Mouse (Mus musculus): ENCODE results near the gene Cdk13.

The Cdk13 gene

DNA sequence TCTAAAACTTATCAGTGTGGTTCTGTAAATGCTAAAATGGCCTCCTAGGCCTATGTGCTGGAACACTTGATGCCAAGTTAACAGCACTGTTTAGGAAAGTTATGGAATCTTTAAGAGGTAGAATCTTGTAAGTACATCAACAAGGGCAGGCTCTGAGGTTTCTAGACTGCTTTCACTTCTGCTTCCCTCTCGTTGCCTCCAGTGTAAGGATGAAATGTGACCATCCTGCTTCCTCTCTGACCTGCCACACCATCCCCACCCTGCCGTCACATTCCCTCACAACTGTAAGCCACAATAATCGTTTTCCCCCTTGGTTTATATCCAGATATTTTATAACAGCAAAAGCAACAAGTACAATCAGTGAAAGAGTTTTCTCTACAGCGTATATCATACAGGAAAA, 49.9 kb downstream of the Cdk13 start:
- DNase-seq = no peak

DNA sequence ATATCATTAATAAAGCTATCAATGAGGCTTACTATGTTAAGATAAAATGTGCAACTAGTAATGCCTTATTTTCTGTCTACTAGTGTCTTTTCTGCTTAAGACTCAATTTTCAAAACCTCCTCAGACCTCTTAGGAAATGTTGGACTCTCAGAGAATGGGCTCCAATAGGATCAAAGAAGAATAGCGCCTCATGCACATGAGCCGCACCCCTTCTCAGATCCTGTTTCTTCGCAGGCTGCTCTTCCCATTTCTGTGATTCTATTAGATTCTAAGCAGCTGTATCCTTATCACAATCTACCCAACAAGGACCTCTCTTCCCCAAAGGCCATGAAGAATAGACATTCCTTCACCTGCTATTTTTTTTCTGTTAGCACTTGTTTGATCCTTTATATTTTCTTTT, 76.1 kb downstream of the Cdk13 start:
- DNase-seq = no peak

DNA sequence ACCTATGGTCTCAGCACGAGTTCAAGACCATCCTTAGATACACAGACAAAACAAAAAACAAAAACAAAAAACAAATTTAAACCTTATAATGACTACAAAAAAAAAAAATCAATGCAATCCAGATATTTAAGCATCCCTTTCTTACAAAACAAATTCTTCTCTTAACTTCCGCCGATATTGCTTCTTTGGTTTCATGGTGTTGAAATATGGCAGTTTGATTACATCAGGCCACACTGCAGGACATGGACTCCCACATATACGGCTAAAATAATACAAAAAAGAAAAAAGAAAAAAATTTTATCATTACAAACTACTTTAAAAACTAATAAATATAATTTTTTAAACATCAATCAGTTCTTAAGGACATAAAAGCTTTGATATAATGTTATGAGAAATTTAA, 77.0 kb downstream of the Cdk13 start:
- no peak for DNase-seq

DNA sequence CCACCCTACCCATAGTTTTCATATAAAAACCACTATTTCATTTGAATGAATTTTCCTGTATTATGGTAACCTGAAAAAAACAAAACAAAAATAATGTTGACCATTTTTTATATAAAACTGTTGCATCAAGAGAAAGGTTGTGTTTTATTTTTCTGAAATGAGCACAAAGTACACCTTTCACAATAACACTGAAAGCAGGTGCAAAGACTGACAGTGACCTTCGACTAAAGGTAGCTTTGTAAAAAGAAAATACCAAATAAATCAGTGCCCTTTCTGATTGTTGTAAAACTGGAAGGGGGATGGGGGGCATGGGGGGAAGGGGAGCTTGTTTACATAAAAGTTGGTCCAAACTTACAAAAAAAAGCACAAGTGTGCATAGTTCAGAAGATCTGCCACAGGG, 87.5 kb downstream of the Cdk13 start:
- DNase-seq = no peak

DNA sequence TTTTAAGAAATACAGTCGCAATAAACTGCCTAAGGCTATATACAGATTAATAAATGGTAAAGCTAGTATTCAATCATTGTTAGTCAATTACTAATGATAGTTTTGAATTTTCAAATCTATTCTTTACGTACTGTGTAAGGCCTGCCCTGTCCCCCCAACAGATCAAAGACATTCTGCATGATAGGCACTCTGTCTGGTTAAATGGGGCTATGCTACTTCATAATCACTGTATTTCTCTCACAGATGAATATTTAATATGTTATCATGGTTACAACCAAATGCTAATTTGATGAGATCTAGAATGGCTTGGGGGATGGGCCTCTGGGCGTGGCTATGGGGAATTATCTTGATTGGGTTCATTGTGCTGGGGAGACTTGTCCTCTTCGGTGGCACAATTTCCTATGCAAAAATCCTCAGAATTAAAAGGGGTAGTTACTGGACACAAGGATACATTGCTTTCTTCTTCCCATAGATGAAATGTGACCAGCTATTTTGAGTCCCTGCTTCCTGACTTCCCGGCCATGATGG, 96.0 kb downstream of the Cdk13 start:
- DNase-seq = no peak

DNA sequence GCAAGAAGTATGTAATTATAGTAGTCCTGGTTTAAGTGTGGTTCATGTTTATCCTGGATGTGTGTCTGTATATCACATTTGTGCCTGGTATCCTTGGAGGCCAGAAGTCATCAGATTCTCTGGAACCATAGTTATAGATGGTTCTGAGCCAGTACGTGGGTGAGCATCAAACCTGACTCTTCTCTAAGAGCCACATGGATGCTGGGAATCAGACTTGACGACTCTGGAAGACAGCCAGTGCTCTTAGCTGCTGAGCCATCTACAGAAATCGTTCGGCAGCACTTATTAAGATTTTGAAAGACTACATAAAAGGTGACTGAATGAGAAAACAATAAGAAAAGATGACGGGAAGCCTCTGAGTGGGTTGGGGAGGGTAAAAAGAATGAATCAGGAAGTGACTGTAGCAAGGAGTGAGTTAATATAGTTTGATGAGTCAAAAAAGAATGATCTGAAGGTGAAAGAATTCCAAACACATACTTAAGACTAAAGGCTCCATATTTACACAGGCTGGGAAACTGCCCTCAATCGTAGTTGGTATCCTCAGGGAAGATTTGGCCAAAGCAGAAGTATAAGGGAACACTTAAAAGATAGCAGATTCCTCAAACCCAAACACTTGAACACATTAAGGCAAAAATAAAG, 99.6 kb downstream of the Cdk13 start:
- no peak for DNase-seq

DNA sequence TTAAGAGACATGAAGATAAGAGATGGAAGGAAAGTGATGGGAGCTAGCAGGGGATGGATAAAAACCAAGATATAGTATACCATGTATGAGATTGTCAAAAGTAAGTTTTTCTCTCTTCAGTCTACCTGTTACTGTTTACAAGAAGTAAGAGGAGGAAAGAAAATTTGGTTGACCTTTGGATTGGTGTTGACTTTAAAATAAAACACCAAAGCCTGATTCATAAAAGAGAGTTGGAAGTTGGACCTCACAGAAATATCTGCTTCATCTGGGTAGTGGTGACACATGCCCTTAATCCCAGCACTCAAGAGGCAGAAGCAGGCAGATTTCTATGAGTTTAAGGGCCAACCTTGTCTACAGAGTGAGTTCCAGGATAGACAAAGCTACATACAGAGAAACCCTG, 102.6 kb downstream of the Cdk13 start:
- no peak for DNase-seq

DNA sequence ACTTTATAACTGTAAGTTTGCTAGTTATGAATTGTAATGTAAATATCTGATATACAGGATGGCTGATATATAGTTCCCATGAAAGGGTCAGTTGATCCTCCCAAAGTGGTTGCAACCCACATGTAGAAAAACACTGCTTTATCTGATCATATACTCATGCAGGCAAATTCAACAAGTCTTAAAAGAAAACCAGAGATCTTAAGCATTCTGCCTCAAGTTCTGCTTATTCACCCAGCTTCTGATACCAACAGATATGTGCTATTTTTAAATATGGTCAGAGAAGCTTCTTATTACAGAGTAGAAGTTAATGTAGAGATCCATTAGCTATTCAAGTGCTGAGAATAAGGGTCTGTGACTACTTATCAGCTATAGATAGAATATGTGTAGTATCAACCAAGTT, 103.6 kb downstream of the Cdk13 start:
- no peak for DNase-seq

DNA sequence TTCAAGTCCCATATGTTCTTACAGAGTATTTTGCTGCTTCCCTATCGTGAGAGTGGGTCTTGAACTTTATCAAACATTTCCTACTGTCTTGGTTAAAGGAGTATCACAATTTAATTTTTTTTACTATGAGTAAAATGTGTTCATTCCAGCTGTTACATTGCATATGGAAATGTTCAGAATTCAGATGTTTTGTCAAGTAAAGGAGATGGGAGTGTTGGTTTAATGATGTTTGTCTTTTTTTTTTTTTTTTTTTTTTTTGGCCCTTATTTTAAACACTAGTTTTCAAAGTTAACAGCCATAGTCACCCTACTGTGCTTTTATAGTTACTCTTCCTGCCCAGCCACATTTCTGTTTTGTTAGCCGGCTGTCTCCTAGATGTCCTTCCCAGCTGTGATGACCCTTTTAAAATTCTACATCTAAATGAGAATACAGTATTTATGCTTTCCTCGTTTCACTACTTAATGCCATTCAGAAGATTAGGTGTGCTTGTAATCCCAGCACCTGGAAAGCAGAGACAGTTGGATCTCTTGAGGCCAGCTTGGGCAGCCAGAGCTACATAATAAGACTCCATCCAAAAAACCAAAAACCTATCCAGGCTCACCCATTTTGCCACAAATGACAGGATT, 104.7 kb downstream of the Cdk13 start:
- DNase-seq = no peak

DNA sequence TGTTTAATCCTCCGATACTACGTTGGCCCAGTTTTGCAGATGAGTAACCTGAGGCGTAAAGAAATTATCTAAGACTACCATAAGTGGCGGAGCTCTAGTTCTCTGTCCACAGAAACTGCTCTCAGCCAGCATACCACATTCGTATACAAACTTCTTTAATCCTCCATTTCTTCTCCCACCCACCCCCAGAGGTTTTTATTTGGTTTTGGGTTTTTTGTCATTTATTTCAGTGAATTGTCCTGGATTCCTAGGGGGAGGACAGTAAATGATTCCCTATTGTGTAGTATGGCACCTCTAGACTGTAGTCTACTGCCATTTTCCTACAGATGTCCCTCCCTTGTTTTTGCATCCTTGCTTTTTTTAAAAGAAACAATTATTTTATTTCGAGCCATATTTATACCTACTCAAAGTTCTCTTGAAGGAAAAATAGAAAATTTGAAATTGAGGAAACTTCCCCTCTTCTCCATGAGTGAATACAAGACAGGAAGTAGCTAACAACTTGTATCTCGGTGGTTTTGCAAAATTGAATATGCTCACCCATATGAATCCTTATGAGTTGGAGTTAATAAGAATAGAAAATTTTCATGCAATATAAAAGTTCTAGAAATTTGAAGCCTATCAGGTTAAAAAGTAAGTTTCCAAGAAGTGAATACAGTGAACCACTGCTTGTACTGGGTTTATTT, 108.9 kb downstream of the Cdk13 start:
- DNase-seq = no peak

DNA sequence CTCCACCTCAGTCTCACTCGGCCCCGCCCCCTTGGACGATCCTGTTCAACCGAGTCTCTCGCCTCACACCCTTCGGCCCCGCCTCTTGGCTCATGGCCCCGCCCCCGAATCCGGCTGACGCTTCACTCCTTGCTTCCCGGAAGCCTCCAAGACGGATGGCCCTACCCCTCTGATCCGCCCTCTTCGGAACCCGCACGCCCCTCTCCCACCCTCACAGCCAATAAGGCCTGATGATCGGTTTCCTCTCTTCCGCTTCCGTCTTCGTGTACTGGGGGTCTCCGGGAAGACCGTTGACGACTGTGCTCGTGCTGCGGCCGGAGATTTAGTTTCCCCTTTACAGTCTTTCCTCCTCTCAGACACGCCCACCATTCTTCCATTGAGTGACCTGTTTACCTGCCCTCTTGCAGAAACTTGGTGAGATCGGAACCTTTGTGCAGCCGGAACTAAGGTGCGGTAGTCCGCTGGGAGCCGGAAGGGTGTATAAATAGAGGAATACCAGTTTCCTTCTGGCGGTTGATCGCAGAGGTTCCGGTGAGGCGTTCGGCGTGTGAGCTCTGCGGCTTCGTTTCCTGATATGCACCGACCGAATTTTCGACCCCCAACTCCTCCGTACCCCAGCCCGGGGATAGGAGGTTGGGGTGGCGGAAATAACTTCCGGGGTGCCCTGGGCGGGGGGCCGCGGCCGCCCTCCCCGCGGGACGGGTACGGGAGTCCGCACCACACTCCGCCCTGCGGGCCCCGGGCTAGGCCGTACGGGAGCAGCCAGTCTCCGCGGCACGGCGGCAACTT, 109.8 kb downstream of the Cdk13 start, which contains the start of the genes Mplkip and Sugct:
Gene Mplkip (plus strand): TSS at position 282 of the 789 bp plus-strand sequence.
Gene Sugct (minus strand): TSS at position 643 of the 789 bp plus-strand sequence.
- peak; percentile 100 for DNase-seq

DNA sequence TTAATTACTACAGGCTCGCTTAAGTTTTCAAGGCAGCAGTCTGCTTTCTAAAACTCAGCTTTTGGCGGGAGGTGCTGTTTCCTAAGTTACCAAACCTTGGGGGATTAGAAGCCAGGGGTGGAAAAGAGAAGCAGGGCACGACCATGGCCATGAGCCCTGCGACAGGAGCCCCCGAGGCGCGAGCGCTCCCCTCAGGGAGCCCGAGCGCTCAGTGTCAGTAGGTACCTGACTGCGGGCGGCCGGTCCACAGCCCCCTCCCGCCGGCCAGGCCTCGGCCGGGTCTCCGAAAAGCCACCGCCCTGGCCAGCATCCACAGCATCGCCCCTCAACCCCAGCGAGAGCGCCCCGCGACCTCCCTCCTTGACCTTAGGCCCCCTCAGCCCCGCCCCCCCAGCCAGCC, 110.5 kb downstream of the Cdk13 start:
- DNase-seq = no peak

DNA sequence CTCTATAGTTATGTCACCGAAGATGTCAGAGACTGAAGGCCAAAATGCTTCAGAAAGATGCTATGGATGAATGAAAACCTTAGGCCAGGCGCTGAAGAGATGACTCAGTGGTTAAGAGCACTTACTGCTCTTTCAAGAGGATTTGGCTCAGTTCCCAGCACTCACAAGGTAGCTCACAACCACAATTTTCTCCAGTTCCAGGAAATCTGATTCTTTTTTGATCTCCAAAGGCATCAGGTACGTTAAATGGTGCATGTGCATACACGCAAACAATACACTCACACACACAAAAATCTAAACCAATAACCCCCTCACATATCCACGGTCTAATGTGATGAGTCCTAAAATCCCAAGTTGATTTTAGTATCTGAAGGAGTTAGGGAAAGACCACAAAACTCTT, 111.1 kb downstream of the Cdk13 start:
- DNase-seq = peak; percentile 20

DNA sequence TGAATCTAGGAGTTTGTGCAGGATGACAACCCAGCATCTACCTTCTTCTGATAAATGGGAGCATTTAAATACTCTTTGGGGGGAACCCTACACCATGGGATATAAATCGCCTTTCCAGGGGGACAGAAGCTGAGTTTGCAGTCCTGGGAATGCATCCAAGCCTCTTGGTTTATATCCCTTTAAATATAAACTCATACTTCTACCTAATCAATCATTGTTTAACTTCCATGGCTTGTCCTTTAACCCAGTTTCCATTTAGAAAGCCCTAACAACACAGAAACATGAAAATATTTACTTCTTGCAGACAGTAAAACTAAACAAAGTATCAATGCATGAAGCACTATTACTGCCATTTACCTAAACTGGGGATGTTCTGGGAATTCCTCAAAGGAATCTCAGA, 113.5 kb downstream of the Cdk13 start:
- DNase-seq = no peak

DNA sequence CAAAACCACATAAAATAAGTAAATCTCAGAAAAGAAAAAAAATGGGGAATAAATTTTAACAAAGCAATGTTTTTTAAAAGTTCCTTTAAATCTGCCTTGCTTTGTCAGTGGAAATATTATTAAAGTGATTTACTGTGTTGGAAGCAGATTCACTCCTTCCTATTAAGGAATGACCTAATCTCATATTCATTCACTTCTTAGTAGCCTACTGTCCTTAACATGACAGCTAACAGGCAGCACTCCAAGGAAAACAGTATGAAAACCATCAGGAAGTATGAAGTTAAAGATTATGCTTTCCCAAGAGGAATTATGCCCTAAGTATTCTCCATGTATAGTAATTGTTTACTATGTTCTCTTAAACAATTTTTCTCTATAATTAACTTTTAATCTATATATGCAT, 114.2 kb downstream of the Cdk13 start:
- no peak for DNase-seq

DNA sequence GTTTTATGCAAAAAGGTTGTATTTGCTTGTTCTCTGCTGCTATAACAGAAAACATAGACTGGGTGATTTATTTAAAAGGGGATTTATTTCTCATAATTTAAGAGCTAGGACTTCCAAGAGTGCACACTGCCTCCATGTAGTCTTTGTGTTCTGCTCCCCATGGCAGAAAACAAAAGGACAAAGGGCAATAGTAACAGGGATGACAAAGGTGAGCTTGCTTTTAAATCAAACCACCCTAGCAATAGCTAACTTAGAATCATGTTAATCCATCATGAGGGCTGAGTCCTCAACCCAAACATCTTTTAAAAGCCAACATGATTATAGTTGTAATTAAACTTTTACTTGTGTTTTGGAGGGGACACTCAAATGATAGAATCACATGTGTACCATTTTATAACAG, 115.4 kb downstream of the Cdk13 start:
- DNase-seq = no peak

DNA sequence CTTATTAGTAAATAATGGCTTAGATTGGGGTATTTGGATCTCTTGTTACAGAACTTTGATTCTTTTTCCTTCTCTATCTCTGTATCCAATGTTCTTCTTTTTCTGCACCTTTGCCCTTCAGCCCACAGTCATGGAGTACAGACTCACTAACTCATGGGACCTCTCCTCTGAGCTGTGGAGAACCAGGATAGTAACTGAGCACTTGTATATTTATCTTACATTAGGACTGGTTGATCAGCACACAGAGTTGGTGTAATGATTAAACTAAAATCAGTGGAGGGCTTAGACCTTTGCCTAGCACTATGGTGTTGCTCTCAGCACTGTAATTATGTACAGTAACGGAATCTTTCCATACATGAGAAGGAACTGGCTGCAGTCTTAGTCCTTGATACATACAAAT, 133.8 kb downstream of the Cdk13 start:
- DNase-seq = no peak

DNA sequence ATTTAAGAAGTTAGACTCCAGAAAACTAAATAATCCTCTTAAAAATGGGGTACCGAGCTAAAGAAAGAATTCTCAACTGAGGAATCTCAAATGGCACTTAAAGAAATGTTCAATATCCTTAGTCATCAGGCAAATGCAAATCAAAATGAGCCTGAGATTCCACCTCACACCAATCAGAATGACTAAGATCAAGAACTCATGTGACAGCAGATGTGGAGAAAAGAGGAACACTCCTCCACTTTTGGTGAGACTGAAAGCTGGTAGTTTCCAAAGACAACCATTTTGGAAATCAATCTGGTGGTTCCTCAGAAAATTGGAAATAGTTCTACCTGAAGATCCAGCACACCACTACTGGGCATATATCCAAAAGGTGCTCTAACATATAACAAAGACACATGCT, 137.5 kb downstream of the Cdk13 start:
- no peak for DNase-seq
